Mouse (Mus musculus): Measurements from ENCODE around the gene Vmn1r226. TPM values are rescaled to one million over a fixed set of nuclear protein-coding genes. Genes with fewer than 3 reads are reported as not detected.

The Vmn1r226 gene
- total RNA-seq (2012; rRNA removed) (not detected in 2 replicates), total RNA-seq (2014; rRNA removed) (not detected in 2 replicates), polyA plus RNA-seq (2012; ENCODE audit: insufficient read length, low read depth) (not detected in 2 replicates)

- no peaks in the 10 kb centered on the region for H3K79me2 ChIP-seq (replicated peaks; ENCODE audit: control insufficient read depth, extremely low read depth, insufficient read depth, poor library complexity, severe bottlenecking)
- no peaks in the 10 kb centered on the region for H3K36me3 ChIP-seq (replicated peaks in 1 of 2; ENCODE audit: control insufficient read depth in 1 of 2, insufficient read depth in 1 of 2, low read length in 1 of 2)
- H3K27ac ChIP-seq (ENCODE audit: insufficient read depth, low read depth): no peak within 1 kb of the TSS
- no peaks in the 10 kb centered on the region for H3K9me3 ChIP-seq (replicated peaks; ENCODE audit: low read length)
- in situ Hi-C loops (cut with MboI; ENCODE audit: low pct_ligation_motif_present, low pct_unique_long_range_greater_than_20kb, low sequenced_read_pairs): no loop called here
- TF ChIP-seq E2F4 (IDR thresholded peaks at IDR 0.05; ENCODE audit: insufficient replicate concordance, low read depth, low read length) (no peak), JUN (IDR thresholded peaks at IDR 0.05; ENCODE audit: insufficient read depth, low read depth, low read length) (no peak), MAZ (IDR thresholded peaks at IDR 0.05; ENCODE audit: low read depth, low read length) (no peak), CHD2 (IDR thresholded peaks at IDR 0.05; ENCODE audit: low read length) (no peak)
- dilution Hi-C loops (cut with MboI; ENCODE audit: extremely low pct_ligation_motif_present, extremely low pct_unique_long_range_greater_than_20kb, low sequenced_read_pairs): no loop called here
- H3K9ac ChIP-seq (ENCODE audit: insufficient read depth, low read depth): no peak within 1 kb of the TSS
- H3K4me3 ChIP-seq (replicated peaks in 1 of 3; ENCODE audit: low read depth in 2 of 3, low read length in 2 of 3, poor library complexity in 1 of 3): no peak within 1 kb of the TSS
- H3K4me2 ChIP-seq (ENCODE audit: insufficient read depth, low read depth, poor library complexity, severe bottlenecking): no peak within 1 kb of the TSS
- H3K27me3 ChIP-seq (replicated peaks): no peaks in the 10 kb centered on the region
- no peaks in the 10 kb centered on the region for H3K4me1 ChIP-seq (ENCODE audit: control insufficient read depth in 1 of 2, insufficient read depth in 2 of 2)
- no peak for DNase-seq (ENCODE audit: extremely low read depth)
Measured at GRCm38 (mm10) chr17:20682543-20682942, at the start of gene Vmn1r226. Vmn1r226 (plus strand) TSS chr17:20682843.

- in situ Hi-C loops (cut with MboI; ENCODE audit: low pct_ligation_motif_present, low pct_unique_long_range_greater_than_20kb, low sequenced_read_pairs) (no loop called here), dilution Hi-C loops (cut with MboI; ENCODE audit: extremely low pct_ligation_motif_present, extremely low pct_unique_long_range_greater_than_20kb, low sequenced_read_pairs) (no loop called here)
- Histone ChIP-seq H3K79me2 (replicated peaks; ENCODE audit: control insufficient read depth, extremely low read depth, insufficient read depth, poor library complexity, severe bottlenecking) (no peaks in the 10 kb centered on the region), H3K36me3 (replicated peaks in 1 of 2; ENCODE audit: control insufficient read depth in 1 of 2, insufficient read depth in 1 of 2, low read length in 1 of 2) (no peaks in the 10 kb centered on the region), H3K9me3 (replicated peaks; ENCODE audit: low read length) (no peaks in the 10 kb centered on the region), H3K27me3 (replicated peaks) (no peaks in the 10 kb centered on the region), H3K27ac (ENCODE audit: insufficient read depth, low read depth) (no peak within 1 kb of the TSS), H3K4me3 (replicated peaks in 1 of 3; ENCODE audit: low read depth in 2 of 3, low read length in 2 of 3, poor library complexity in 1 of 3) (no peak within 1 kb of the TSS), H3K4me2 (ENCODE audit: insufficient read depth, low read depth, poor library complexity, severe bottlenecking) (no peak within 1 kb of the TSS), H3K4me1 (ENCODE audit: control insufficient read depth in 1 of 2, insufficient read depth in 2 of 2) (no peaks in the 10 kb centered on the region), H3K9ac (ENCODE audit: insufficient read depth, low read depth) (no peak within 1 kb of the TSS)
- DNase-seq (ENCODE audit: extremely low read depth): no peak
- no peak for TF ChIP-seq CTCF (conservative IDR thresholded peaks at IDR 0.05 in 1 of 2, IDR thresholded peaks at IDR 0.05 in 1 of 2; ENCODE audit: low read depth in 2 of 2, low read length in 2 of 2)
- TF ChIP-seq CHD2 (IDR thresholded peaks at IDR 0.05; ENCODE audit: low read length): no peak
- TF ChIP-seq CHD1 (IDR thresholded peaks at IDR 0.05; ENCODE audit: low read depth, low read length): no peak
- TF ChIP-seq ZKSCAN1 (IDR thresholded peaks at IDR 0.05; ENCODE audit: borderline replicate concordance, low read depth, low read length): no peak
- TF ChIP-seq SMC3 (IDR thresholded peaks at IDR 0.05; ENCODE audit: low read depth, low read length): no peak
- no peak for TF ChIP-seq HCFC1 (IDR thresholded peaks at IDR 0.05; ENCODE audit: low read depth, low read length)
Measured at GRCm38 (mm10) chr17:20729543-20729942, 46.9 kb downstream of the Vmn1r226 start, which contains the start of gene Vmn1r227. Vmn1r227 (plus strand) TSS chr17:20729843.

Other genes with a start within 250 kb of the Vmn1r226 start
- gene Vmn2r108, start 201.5 kb upstream of the Vmn1r226 start, total RNA-seq (2012; rRNA removed): not detected in 2 replicates
- not detected in 2 replicates for gene Vmn2r108, start 201.5 kb upstream of the Vmn1r226 start, total RNA-seq (2014; rRNA removed)
- not detected in 2 replicates for gene Vmn2r108, start 201.5 kb upstream of the Vmn1r226 start, polyA plus RNA-seq (2012; ENCODE audit: insufficient read length, low read depth)
- not detected in 2 replicates for gene Vmn1r225, start 184.7 kb upstream of the Vmn1r226 start, total RNA-seq (2012; rRNA removed)
- gene Vmn1r225, start 184.7 kb upstream of the Vmn1r226 start, total RNA-seq (2014; rRNA removed): not detected in 2 replicates
- not detected in 2 replicates for gene Vmn1r225, start 184.7 kb upstream of the Vmn1r226 start, polyA plus RNA-seq (2012; ENCODE audit: insufficient read length, low read depth)
- gene Vmn2r109, start 118.1 kb upstream of the Vmn1r226 start, total RNA-seq (2012; rRNA removed): not detected in 2 replicates
- gene Vmn2r109, start 118.1 kb upstream of the Vmn1r226 start, total RNA-seq (2014; rRNA removed): not detected in 2 replicates
- not detected in 2 replicates for gene Vmn2r109, start 118.1 kb upstream of the Vmn1r226 start, polyA plus RNA-seq (2012; ENCODE audit: insufficient read length, low read depth)
- not detected in 2 replicates for gene Vmn2r110, start 86.4 kb upstream of the Vmn1r226 start, total RNA-seq (2012; rRNA removed)
- not detected in 2 replicates for gene Vmn2r110, start 86.4 kb upstream of the Vmn1r226 start, total RNA-seq (2014; rRNA removed)
- not detected in 2 replicates for gene Vmn2r110, start 86.4 kb upstream of the Vmn1r226 start, polyA plus RNA-seq (2012; ENCODE audit: insufficient read length, low read depth)
- gene Fpr-rs3, start 58.0 kb upstream of the Vmn1r226 start, total RNA-seq (2012; rRNA removed): not detected in 2 replicates
- gene Fpr-rs3, start 58.0 kb upstream of the Vmn1r226 start, total RNA-seq (2014; rRNA removed): not detected in 2 replicates
- not detected in 2 replicates for gene Fpr-rs3, start 58.0 kb upstream of the Vmn1r226 start, polyA plus RNA-seq (2012; ENCODE audit: insufficient read length, low read depth)
- not detected in 2 replicates for gene Vmn1r227, start 47.0 kb downstream of the Vmn1r226 start, total RNA-seq (2012; rRNA removed)
- not detected in 2 replicates for gene Vmn1r227, start 47.0 kb downstream of the Vmn1r226 start, total RNA-seq (2014; rRNA removed)
- not detected in 2 replicates for gene Vmn1r227, start 47.0 kb downstream of the Vmn1r226 start, polyA plus RNA-seq (2012; ENCODE audit: insufficient read length, low read depth)
- not detected in 2 replicates for gene Vmn1r228, start 103.3 kb downstream of the Vmn1r226 start, total RNA-seq (2012; rRNA removed)
- gene Vmn1r228, start 103.3 kb downstream of the Vmn1r226 start, total RNA-seq (2014; rRNA removed): not detected in 2 replicates
- not detected in 2 replicates for gene Vmn1r228, start 103.3 kb downstream of the Vmn1r226 start, polyA plus RNA-seq (2012; ENCODE audit: insufficient read length, low read depth)
- gene Vmn1r229, start 128.7 kb downstream of the Vmn1r226 start, total RNA-seq (2012; rRNA removed): not detected in 2 replicates
- gene Vmn1r229, start 128.7 kb downstream of the Vmn1r226 start, total RNA-seq (2014; rRNA removed): not detected in 2 replicates
- gene Vmn1r229, start 128.7 kb downstream of the Vmn1r226 start, polyA plus RNA-seq (2012; ENCODE audit: insufficient read length, low read depth): 0.03 TPM in 1 of 2 replicates, not detected in the other
- gene Vmn1r230, start 157.6 kb downstream of the Vmn1r226 start, total RNA-seq (2012; rRNA removed): not detected in 2 replicates
- not detected in 2 replicates for gene Vmn1r230, start 157.6 kb downstream of the Vmn1r226 start, total RNA-seq (2014; rRNA removed)
- gene Vmn1r230, start 157.6 kb downstream of the Vmn1r226 start, polyA plus RNA-seq (2012; ENCODE audit: insufficient read length, low read depth): not detected in 2 replicates
- gene Vmn1r231, start 222.2 kb downstream of the Vmn1r226 start, total RNA-seq (2012; rRNA removed): not detected in 2 replicates
- gene Vmn1r231, start 222.2 kb downstream of the Vmn1r226 start, total RNA-seq (2014; rRNA removed): not detected in 2 replicates
- not detected in 2 replicates for gene Vmn1r231, start 222.2 kb downstream of the Vmn1r226 start, polyA plus RNA-seq (2012; ENCODE audit: insufficient read length, low read depth)
- not detected in 2 replicates for gene Vmn1r232, start 236.9 kb downstream of the Vmn1r226 start, total RNA-seq (2012; rRNA removed)
- gene Vmn1r232, start 236.9 kb downstream of the Vmn1r226 start, total RNA-seq (2014; rRNA removed): not detected in 2 replicates
- gene Vmn1r232, start 236.9 kb downstream of the Vmn1r226 start, polyA plus RNA-seq (2012; ENCODE audit: insufficient read length, low read depth): not detected in 2 replicates

Measured in CH12.LX (cell line).